Mouse (Mus musculus) kidney, adult 2 months (tissue): Measurements from ENCODE around the gene Stau1. TPM values are rescaled to one million over a fixed set of nuclear protein-coding genes. Genes with fewer than 3 reads are reported as not detected.

ENCODE experiments used
- DNase-seq: peaks from one replicate; pipeline ENCODE4 v3.0.0; 2021
- H3K27ac ChIP-seq: fragments of 200-500 bp; 2 replicates; pipeline ENCODE4 v1.5.1; 2012; ENCODE audit warnings: low read depth, low read length, control low read depth, inconsistent platforms; ENCODE audit not compliant: insufficient read depth
- H3K27me3 ChIP-seq: fragments of 200-500 bp; replicated peaks from 2 replicates; pipeline ENCODE4 v1.6.1; 2012; ENCODE audit warnings: mild to moderate bottlenecking, moderate library complexity, low read length, inconsistent platforms; ENCODE audit not compliant: control insufficient read depth, insufficient read depth
- H3K36me3 ChIP-seq: fragments of 200-500 bp; 2 replicates; pipeline ENCODE4 v1.6.1; 2012; ENCODE audit warnings: mild to moderate bottlenecking, moderate library complexity, low read length, inconsistent platforms; ENCODE audit not compliant: control insufficient read depth, insufficient read depth
- H3K4me1 ChIP-seq: fragments of 200-500 bp; 2 replicates; pipeline ENCODE4 v1.6.1; 2011; ENCODE audit warnings: low read length; ENCODE audit not compliant: control insufficient read depth, insufficient read depth
- H3K4me3 ChIP-seq: fragments of 200-500 bp; 2 replicates; pipeline ENCODE4 v1.5.1; 2011; ENCODE audit warnings: mild to moderate bottlenecking, low read depth, low read length, control low read depth; ENCODE audit not compliant: insufficient read depth
- CTCF ChIP-seq: fragments of 200-500 bp; conservative IDR thresholded peaks from 2 replicates; pipeline ENCODE4 v1.5.1; 2011; ENCODE audit warnings: low read depth, mild to moderate bottlenecking, control low read depth, low read length, moderate library complexity, mixed read lengths; ENCODE audit not compliant: insufficient read depth, insufficient read length
- POLR2A ChIP-seq: fragments of 200-500 bp; IDR thresholded peaks from one replicate; pipeline ENCODE4 v1.6.1; 2011; ENCODE audit warnings: low read depth, low read length, control low read depth
- WGBS: fragments of 180-500 bp; shearing (Covaris S2); methylation state at CpG from one replicate; pipeline ENCODE4 v1.1.7; 2018; 5-methylcytosine and 5-hydroxymethylcytosine counted together
- polyA plus RNA-seq: library from polyadenylated mRNA; depleted of rRNA; stranded (reverse); fragments of >200 nt; gene quantifications from 2 replicates; pipeline ENCODE4 v1.2.3, GENCODE M21; 2012

The Stau1 gene
- polyA plus RNA-seq, 1 experiment = 34.2 TPM

DNA sequence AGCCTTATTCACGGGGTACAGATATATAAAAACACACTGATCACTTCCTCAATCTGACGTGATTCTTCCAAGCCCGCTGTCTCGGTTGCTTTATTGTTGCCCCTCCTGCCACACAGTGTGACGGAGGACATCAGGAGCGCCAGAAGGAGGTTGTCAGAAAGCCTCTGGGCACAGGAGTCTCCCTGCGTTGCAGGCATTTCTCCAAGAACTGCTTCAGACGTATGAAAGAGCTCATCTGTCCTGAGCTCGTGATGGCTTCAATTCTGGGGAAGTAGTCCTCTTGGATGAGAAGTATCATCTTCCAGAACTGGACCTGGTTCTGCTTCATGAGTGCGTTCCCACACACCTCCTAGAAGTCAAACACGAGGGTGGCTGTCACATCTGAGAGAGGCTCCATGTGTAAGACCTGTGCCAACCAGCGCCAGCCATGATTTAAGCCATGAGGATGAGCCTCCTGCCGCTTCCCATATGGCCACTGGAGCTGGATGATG is 10.9 kb upstream of the Stau1 start:
- Histone ChIP-seq H3K27me3 (no peaks in the 10 kb centered on the region), H3K27ac (no peak overlapping the region), H3K4me3 (no peak overlapping the region), H3K4me1 (no peaks in the 10 kb centered on the region), H3K36me3 (no peaks in the 10 kb centered on the region)
- TF ChIP-seq POLR2A (no peak), CTCF (no peak)
- no peak for DNase-seq
- WGBS = 72% methylated on average over 13 of the region's 13 CpGs

DNA sequence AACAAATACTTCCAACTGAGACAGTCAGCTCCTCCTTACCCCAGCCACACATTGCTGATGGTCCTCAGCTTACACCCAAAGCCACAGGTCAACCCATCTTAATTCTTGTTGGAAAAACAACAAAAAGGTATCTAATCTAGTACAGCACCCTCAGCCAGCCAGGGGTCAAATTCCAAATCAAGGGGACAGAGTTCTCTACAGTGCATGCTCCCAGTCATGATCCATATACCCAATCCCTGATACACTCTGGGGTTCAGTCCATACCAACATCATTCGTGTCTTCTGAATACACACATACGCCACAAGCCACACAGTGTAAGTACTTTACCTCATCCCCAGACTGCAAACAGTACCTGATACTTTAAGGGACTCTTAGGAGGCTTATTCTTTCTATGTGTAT is 10.3 kb upstream of the Stau1 start:
- Histone ChIP-seq H3K27me3 (no peaks in the 10 kb centered on the region), H3K36me3 (no peaks in the 10 kb centered on the region), H3K4me3 (no peak overlapping the region), H3K27ac (no peak overlapping the region), H3K4me1 (no peaks in the 10 kb centered on the region)
- TF ChIP-seq POLR2A (no peak), CTCF (no peak)
- DNase-seq = peak; percentile 34
- 80% methylated on average over 2 of the region's 2 CpGs for WGBS

DNA sequence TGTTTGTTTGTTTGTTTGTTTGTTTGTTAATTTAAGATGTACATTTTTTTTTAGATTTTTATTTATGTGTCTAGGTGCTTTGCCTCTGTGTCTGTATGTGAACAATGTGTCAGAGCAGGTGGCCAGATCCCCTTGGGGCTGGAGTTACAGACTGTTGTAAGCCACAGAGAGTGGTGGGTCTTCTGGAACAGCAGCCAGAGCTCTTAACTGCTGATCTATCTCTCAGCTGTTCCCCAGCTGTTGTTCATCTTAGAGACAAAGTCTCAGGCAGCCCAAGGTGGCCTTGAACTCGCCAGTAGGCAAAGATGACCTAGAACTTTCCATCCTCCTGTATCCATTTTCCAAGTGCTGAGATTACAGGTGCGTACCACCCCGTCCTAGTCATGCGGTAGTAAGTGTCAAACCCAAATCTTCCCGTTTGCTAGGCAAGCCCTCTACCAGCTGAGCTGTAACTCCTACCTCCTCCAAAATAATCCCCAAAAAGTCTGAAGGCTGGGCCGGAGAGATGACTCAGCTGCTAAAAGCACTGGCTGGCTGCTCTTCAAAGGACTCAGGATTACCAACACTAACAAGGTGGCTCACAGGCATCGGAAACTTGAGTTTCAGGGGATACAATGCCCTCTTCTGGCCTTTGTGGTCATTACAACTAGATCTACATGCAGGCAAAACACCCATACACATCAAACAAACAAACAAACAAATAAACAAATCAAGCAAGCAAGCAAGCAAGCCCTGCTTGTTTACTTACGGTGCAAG is 8.2 kb upstream of the Stau1 start:
- DNase-seq = peak; percentile 84
- Histone ChIP-seq H3K27me3 (no peaks in the 10 kb centered on the region), H3K36me3 (no peaks in the 10 kb centered on the region), H3K4me1 (no peaks in the 10 kb centered on the region), H3K4me3 (no peak overlapping the region), H3K27ac (no peak overlapping the region)
- 37% methylated on average over 8 of the region's 8 CpGs for WGBS
- no peak for TF ChIP-seq POLR2A
- peak; percentile 60 for TF ChIP-seq CTCF

DNA sequence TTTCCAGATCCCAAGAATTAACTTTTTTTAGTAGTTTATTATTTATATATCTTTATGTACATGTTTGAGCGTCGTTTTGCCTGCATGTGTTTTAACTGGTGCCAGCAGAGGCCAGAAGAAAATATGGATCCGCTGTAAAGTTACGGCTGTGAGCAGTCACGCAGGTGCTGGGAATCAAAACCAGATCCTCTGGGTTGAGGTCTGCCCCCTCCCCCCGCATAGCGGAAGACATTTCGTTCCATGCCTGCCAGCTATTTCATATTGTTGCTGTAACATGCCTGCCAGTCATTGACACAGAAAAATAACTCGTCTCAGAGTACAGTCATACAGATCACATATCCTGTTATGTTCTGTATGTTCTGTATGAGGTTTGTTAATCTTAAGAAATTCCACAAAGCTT is 5.4 kb upstream of the Stau1 start:
- Histone ChIP-seq H3K27ac (no peak overlapping the region), H3K4me3 (no peak overlapping the region), H3K27me3 (no peaks in the 10 kb centered on the region), H3K36me3 (no peaks in the 10 kb centered on the region), H3K4me1 (peaks cover 3% of the 10 kb centered on the region; the same call in 1 of the 2 replicates)
- no peak for DNase-seq
- 66% methylated on average over 9 of the region's 9 CpGs for WGBS
- TF ChIP-seq POLR2A (no peak), CTCF (no peak)

DNA sequence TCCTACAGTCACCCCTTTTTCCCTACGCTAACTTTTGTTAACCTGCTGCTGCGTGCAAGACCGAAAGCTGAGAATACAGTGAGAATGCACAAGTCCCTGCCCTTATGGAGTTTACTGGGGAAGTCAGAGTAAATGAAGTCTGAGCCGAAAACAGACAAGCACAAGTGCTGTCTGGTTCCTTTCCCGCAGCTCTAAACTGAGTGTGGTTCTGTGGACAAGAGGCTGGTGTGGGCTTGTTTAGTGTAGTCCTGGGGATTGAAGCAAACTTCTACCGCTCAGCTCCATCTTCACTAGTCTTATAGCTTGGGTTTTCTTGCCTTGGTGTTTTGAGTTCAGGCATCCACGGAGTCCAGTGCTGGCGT is 415 bp upstream of the Stau1 start:
- TF ChIP-seq POLR2A (no peak), CTCF (no peak)
- peak overlapping the region; percentile 92 for H3K27ac ChIP-seq
- H3K27me3 ChIP-seq = no peaks in the 10 kb centered on the region
- H3K4me3 ChIP-seq = peak overlapping the region; percentile 61
- no peak for DNase-seq
- WGBS = 31% methylated on average over 8 of the region's 8 CpGs
- H3K4me1 ChIP-seq = peaks cover 33% of the 10 kb centered on the region
- no peaks in the 10 kb centered on the region for H3K36me3 ChIP-seq

DNA sequence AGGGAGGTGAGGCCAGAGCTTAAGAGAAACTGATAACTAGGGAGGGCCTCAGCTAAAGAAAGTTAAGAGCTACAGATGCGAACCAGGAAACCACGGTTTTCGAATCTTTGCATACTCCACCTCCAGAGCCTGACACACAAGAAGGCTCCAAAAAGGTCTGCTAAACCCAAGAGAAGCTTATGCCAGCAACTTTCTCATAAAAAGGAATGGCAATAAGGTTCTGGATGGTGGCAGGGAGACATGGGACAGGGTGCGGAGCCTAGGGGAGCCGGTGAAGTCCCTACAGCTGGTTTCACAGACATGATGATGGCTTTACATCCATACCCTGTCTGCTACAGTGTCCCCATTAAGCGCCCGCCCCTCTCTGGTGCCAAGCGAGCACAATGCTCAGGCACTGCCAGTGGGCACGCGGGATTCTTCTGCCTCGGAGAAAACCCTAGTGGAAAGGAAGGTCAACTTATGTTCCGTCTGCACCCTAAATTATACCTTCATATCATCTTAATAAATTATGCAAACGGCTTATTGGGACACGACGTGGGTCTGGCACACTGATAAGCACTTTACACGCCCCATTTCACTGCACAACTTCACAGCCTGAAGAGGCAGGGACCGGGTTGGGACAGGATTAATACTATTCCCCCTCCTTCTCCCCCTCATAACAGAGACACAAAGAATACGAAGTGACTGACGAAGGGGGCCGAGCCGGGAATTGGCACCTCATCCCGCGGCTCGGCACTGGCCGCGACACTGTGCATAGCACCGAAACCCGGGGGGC is 891 bp downstream of the Stau1 start:
- TF ChIP-seq POLR2A (no peak), CTCF (no peak)

DNA sequence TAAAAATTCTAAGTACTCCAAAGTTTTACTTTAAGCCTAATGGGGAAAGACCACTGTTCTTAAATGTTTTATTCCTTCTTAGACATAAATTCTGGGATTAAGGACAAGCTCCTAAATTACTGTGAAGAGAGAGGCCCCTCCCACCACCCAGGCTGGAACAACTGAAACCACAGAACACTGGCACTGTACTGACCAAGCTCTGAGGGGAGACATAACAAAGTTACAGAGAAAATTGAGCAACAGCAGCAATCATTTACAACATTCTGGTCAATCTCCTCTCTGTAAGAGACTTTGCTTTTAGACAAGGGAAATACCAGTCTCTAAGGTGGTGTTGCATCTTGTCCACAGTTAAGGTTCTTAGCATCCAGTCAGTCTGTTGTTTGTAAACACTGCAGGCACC is 4.2 kb downstream of the Stau1 start:
- Histone ChIP-seq H3K27ac (no peak overlapping the region), H3K4me3 (no peak overlapping the region), H3K4me1 (peaks cover 41% of the 10 kb centered on the region), H3K36me3 (no peaks in the 10 kb centered on the region), H3K27me3 (no peaks in the 10 kb centered on the region)
- TF ChIP-seq POLR2A (no peak), CTCF (no peak)
- no peak for DNase-seq

More for the DNA sequence above, 891 bp downstream of the Stau1 start:
- Histone ChIP-seq H3K4me1 (peaks cover 36% of the 10 kb centered on the region), H3K4me3 (peak overlapping the region; percentile 66), H3K27me3 (no peaks in the 10 kb centered on the region), H3K27ac (peak overlapping the region; percentile 52; the same call in 1 of the 2 replicates), H3K36me3 (no peaks in the 10 kb centered on the region)
- no peak for DNase-seq
- under 1% methylated on average over 28 of the region's 28 CpGs for WGBS
